Mouse (Mus musculus): ENCODE measurements around the gene Emx1.

The Emx1 gene

DNA sequence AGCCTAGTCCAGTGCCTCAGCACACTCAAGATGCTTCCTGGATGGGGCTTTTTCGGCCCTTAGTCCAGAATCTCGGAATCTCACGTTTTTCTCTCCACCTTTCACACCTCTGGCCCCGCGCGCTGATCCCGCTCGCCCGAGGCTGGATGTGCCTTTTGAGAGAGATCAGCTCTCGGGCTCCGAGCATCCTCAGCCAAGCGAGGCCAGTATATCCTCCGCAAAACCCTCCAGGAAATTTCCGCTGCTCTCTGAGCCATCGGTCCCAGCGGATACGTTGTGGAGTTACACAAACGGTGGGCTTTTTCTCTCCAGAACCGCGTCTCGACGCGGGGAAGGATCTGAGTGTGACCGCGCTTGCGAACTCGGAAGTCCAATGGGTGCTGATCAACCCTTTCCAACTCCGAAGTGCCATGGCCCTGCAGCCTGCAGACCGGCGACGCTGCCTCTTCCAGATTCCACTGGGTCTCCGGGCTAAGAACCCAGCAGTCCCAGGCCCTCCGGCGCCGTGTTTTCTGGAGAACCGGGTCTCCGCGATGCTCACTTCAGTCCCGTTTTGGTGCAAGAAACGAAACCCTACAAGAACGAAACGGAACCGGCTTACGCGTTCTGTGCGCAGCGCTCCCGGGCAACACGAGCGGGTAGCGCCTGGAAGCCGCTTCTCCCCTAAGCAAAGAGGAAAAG is 2.8 kb downstream of the Emx1 start:
- DNase-seq: no peak

- DNase-seq: no peak
Measured at GRCm38 (mm10) chr6:85190671-85191070, 3.4 kb downstream of the Emx1 start.

- no peak for DNase-seq
Measured at GRCm38 (mm10) chr6:85191751-85192440, 4.7 kb downstream of the Emx1 start.

GRCm38 (mm10) chr6:85193381-85194318 is 6.4 kb downstream of the Emx1 start:
- DNase-seq: no peak

DNA sequence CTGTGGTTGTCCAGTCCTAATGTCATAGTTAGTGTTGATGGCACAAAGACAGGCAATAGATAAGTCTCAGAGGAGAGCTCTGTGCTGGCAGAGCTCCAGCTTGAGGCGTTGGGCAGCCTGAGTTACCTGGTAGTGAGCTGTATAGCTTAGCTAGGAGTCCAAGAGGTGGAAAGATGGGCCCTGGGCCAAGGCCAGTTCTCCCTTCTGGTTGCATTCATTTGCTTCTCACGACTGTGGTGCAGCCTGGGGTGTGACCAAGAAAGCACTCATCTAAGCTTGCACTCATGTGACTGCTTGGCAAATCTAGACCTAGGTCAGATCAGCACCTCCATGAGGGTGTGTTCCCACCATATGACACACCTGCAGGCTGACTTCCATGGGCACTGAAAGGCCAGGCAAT is 10.7 kb downstream of the Emx1 start:
- no peak for DNase-seq

- DNase-seq: no peak
Measured at GRCm38 (mm10) chr6:85206182-85206938, 19.1 kb downstream of the Emx1 start.

DNA sequence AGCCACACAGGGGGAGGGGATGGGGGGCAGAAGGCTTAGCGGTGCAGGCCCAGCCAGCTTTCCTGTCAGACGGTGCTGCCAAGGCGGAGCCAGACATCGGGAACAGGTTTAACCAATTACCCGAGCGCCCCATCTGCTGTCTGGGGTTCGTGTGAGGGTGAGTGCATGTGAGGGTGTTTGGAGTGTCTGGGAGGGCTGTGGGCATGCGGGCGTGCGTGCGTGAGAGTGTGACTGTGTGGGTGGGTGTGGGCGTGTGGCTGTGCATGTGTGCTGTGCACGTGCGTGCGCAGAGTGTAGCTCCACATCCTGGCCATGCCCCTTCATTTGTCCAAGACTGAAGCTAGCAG is 19.7 kb downstream of the Emx1 start:
- no peak for DNase-seq

DNA sequence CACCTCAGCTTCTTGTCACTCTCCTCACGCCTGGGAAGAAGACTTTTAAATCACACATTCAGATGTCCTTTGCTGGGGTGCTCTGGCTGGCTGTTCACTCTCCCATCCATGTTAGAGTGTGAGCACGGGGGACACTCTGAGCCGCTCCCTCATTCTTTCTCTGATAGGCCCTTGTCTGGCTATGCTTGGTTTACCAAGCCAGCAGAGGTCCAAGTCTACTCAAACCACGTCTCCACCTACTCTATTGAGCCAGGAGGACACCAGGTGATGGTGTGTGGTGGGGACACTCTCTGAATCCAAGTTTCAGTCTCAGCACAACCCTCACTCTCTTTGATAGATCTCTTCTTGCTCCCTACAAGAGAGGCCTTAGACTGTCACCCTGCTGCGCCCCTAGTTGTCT is 20.1 kb downstream of the Emx1 start:
- no peak for DNase-seq

- no peak for DNase-seq
Measured at GRCm38 (mm10) chr6:85209226-85209967, 22.2 kb downstream of the Emx1 start.

GRCm38 (mm10) chr6:85210686-85211085 is 23.4 kb downstream of the Emx1 start:
- DNase-seq: no peak

DNA sequence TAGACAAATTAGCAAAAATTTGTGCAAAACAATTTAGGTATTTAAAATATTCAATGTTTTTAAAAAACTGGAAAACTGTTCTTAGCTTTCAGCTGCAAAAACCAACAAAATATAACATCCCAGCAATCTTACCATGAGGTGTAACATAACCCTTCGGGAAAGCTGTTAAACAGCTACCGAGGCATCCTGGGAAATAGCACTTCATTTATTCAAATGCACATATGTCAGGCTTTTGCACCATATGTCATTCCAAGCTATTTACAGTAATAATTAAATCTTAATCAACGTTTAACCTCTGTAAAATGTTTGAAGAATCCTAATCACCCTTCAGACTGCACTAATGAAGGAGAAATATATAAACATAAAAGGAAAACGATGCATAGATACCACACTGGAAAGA is 31.0 kb downstream of the Emx1 start:
- DNase-seq: no peak

- no peak for DNase-seq
Measured at GRCm38 (mm10) chr6:85218684-85219445, 31.6 kb downstream of the Emx1 start.

- no peak for DNase-seq
Measured at GRCm38 (mm10) chr6:85219706-85220105, 32.5 kb downstream of the Emx1 start.

DNA sequence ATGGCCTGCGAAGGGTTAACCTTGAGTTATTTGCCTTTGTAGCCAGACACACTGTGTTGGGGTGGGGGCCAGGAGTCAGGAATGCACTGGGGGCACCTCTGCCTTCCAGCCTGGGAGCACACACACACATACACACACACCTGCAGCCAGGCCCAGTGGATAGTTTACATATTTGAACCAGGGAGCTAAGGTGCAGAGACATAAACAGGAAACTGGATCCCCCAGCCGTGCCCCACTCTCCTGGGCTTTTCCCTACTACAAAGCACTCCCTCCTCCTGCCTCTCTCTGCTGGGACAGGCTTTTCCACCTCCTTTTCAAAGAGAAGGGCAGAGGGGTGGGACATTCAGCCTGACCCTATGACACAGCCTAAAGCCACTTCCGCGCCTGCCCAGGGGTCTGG is 33.7 kb downstream of the Emx1 start:
- no peak for DNase-seq

- DNase-seq: peak; percentile 35
Measured at GRCm38 (mm10) chr6:85222551-85222950, 35.3 kb downstream of the Emx1 start.

- peak; percentile 19 for DNase-seq
Measured at GRCm38 (mm10) chr6:85223498-85224150, 36.4 kb downstream of the Emx1 start.

DNA sequence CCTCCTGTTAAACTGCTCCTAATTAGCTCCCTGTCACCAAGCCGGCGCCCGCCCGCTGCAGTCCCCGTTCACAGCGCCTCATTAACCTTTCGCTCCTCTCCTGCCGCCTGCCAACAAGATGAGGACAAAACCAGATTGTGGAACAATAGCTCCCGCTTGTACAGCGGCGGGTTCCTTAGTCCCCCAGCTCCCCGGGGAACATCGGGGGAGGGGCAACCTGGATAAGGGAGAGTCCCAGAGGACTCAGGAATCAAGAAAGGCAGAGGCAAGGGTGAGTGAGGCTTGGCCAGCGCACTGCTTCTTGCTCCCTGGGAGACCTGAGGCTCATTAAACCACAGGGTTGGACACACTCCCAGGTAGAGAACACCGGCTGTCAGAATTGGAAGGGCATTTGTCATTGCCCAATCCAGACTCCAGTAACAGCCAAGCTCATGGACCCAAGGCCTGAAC is 37.2 kb downstream of the Emx1 start:
- peak; percentile 44 for DNase-seq

- no peak for DNase-seq
Measured at GRCm38 (mm10) chr6:85226570-85226969, 39.3 kb downstream of the Emx1 start.

DNA sequence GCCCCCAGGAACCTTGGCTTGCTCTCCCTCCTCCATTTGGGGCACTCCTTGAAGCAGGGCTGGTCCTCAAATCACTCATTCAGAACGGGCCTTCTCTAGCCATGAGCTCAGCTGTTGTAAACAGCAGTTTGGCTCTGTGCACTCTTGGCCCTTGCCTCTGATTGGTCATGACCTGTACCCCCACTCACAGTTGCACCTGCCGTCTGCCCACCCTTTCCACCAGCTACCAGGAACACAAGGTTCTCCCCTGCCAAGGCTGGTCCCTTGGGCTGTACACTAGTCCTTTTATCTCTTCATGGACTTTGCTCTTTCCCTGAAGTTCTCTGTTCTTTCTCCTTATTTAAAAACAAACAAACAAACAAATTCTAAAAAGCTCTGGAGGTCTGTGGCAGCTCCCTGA is 40.3 kb downstream of the Emx1 start:
- DNase-seq: no peak

DNA sequence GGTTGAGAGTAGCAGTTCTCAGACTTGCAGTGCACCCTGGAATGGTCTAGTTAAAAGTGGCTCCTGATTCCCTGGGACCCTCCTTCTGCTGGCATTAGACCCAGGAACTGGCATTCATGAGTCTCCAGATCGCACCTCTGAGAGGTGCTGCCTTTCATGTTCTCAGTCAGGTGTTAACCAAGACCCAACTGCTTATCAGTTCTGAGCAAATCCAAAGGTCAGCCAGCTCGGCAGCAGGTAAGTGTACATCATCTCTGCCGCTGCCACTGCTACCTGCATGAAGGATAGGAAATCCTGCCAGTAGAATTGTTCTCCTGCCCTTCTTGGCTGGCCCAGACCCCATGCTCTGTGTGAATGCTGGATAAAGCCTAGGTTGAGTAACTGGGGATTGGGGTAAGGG is 43.5 kb downstream of the Emx1 start:
- DNase-seq: no peak

- DNase-seq: no peak
Measured at GRCm38 (mm10) chr6:85231469-85231868, 44.2 kb downstream of the Emx1 start.
